Mouse (Mus musculus) forebrain, embryonic 12.5 days (tissue): ENCODE measurements around the gene Amn1. TPM values are rescaled to one million over a fixed set of nuclear protein-coding genes. Genes with fewer than 3 reads are reported as not detected.
"Not testable (repeated sequence)": the region's sequence is repeated elsewhere in the genome, so short reads cannot be mapped to it uniquely, and the experiment has no call there.

Experiments used
- ATAC-seq: fragments of 200-750 bp; cut with Nextera tagmentation; 2 replicates; pipeline ENCODE4 v1.8.0; 2017; ENCODE audit warnings: moderate TSS enrichment; ENCODE audit not compliant: low FRiP score
- H3K27ac ChIP-seq: fragments of 300-500 bp; sonication (generic); 2 replicates; pipeline ENCODE4 v1.5.1; 2016; ENCODE audit warnings: mild to moderate bottlenecking
- H3K27me3 ChIP-seq: fragments of 300-500 bp; sonication (generic); 2 replicates; pipeline ENCODE4 v1.6.1; 2016; ENCODE audit warnings: mild to moderate bottlenecking
- H3K36me3 ChIP-seq: fragments of 300-500 bp; sonication (generic); replicated peaks from 2 replicates; pipeline ENCODE4 v1.6.1; 2016; ENCODE audit warnings: mild to moderate bottlenecking
- H3K4me1 ChIP-seq: fragments of 300-500 bp; sonication (generic); 2 replicates; pipeline ENCODE4 v1.6.1; 2016
- H3K4me2 ChIP-seq: fragments of 300-500 bp; sonication (generic); 2 replicates; pipeline ENCODE4 v1.6.1; 2016; ENCODE audit warnings: mild to moderate bottlenecking, moderate library complexity
- H3K4me3 ChIP-seq: fragments of 300-500 bp; sonication (generic); replicated peaks from 2 replicates; pipeline ENCODE4 v1.5.1; 2016; ENCODE audit warnings: mild to moderate bottlenecking
- H3K9ac ChIP-seq: fragments of 300-500 bp; sonication (generic); 2 replicates; pipeline ENCODE4 v1.6.1; 2016; ENCODE audit warnings: mild to moderate bottlenecking
- H3K9me3 ChIP-seq: fragments of 300-500 bp; sonication (generic); 2 replicates; pipeline ENCODE4 v1.6.1; 2016
- whole genome bisulfite sequencing: fragments of 180-500 bp; shearing (Covaris S2); methylation state at CpG from one replicate; pipeline ENCODE4 v1.1.7; 2016; 5-methylcytosine and 5-hydroxymethylcytosine counted together
- polyA plus RNA-seq: library from polyadenylated mRNA; unstranded; fragments of >200 nt; fragmentation: Nextera tagmentation; extraction: Ambion mirVana; gene quantifications from 2 replicates; pipeline ENCODE4 v1.2.1, GENCODE M21; 2016

Amn1 gene
- polyA plus RNA-seq, 1 experiment from 2014 or later: 74.9 TPM

- not testable (repeated sequence) for H3K36me3 ChIP-seq, H3K4me2 ChIP-seq, H3K9me3 ChIP-seq, ATAC-seq, H3K27me3 ChIP-seq, H3K27ac ChIP-seq, H3K9ac ChIP-seq, H3K4me3 ChIP-seq
- H3K4me1 ChIP-seq: peaks cover 15% of the 10 kb centered on the region
- 76% methylated on average over 8 of the region's 8 CpGs for WGBS
Measured at GRCm38 (mm10) chr6:149129870-149130269, 58.6 kb downstream of the Amn1 start, which contains the start of gene Gm10203. Gene Gm10203 (plus strand): TSS chr6:149130170.

GRCm38 (mm10) chr6:149126675-149127074 is 61.8 kb downstream of the Amn1 start:
- no peaks in the 10 kb centered on the region for H3K36me3 ChIP-seq
- no peak overlapping the region for H3K4me3 ChIP-seq
- peaks cover 8% of the 10 kb centered on the region for H3K4me1 ChIP-seq
- H3K9ac ChIP-seq: no peak overlapping the region
- no peak overlapping the region for H3K4me2 ChIP-seq
- H3K27ac ChIP-seq: no peak overlapping the region
- WGBS: 65% methylated on average over 4 of the region's 4 CpGs
- H3K27me3 ChIP-seq: no peaks in the 10 kb centered on the region
- no peaks in the 10 kb centered on the region for H3K9me3 ChIP-seq
- no peak for ATAC-seq

- ATAC-seq: no peak
Measured at GRCm38 (mm10) chr6:149123042-149123441, 65.5 kb downstream of the Amn1 start.

GRCm38 (mm10) chr6:149119853-149120252 is 68.7 kb downstream of the Amn1 start:
- H3K4me1 ChIP-seq: no peaks in the 10 kb centered on the region
- WGBS: 44% methylated on average over 2 of the region's 2 CpGs
- H3K9me3 ChIP-seq: no peaks in the 10 kb centered on the region
- peak; percentile 46; the same call in 1 of the 2 replicates for ATAC-seq
- no peaks in the 10 kb centered on the region for H3K27me3 ChIP-seq
- H3K4me2 ChIP-seq: no peak overlapping the region
- H3K27ac ChIP-seq: no peak overlapping the region
- H3K9ac ChIP-seq: no peak overlapping the region
- H3K4me3 ChIP-seq: no peak overlapping the region
- no peaks in the 10 kb centered on the region for H3K36me3 ChIP-seq

More at GRCm38 (mm10) chr6:149123042-149123441, 65.5 kb downstream of the Amn1 start:
- Histone ChIP-seq H3K4me3 (no peak overlapping the region), H3K9ac (no peak overlapping the region), H3K27ac (no peak overlapping the region), H3K4me1 (no peaks in the 10 kb centered on the region), H3K27me3 (no peaks in the 10 kb centered on the region), H3K4me2 (no peak overlapping the region), H3K36me3 (no peaks in the 10 kb centered on the region), H3K9me3 (no peaks in the 10 kb centered on the region)
- 77% methylated on average over 3 of the region's 3 CpGs for WGBS

- H3K9me3 ChIP-seq: no peaks in the 10 kb centered on the region
- H3K27ac ChIP-seq: no peak overlapping the region
- H3K27me3 ChIP-seq: no peaks in the 10 kb centered on the region
- no peaks in the 10 kb centered on the region for H3K36me3 ChIP-seq
- H3K9ac ChIP-seq: no peak overlapping the region
- no peaks in the 10 kb centered on the region for H3K4me1 ChIP-seq
- 77% methylated on average over 2 of the region's 2 CpGs for WGBS
- no peak overlapping the region for H3K4me3 ChIP-seq
- H3K4me2 ChIP-seq: no peak overlapping the region
- no peak for ATAC-seq
Measured at GRCm38 (mm10) chr6:149118935-149119334, 69.6 kb downstream of the Amn1 start.

GRCm38 (mm10) chr6:149116992-149117391 is 71.5 kb downstream of the Amn1 start:
- H3K9me3 ChIP-seq: no peaks in the 10 kb centered on the region
- H3K4me1 ChIP-seq: no peaks in the 10 kb centered on the region
- H3K36me3 ChIP-seq: no peaks in the 10 kb centered on the region
- ATAC-seq: no peak
- H3K9ac ChIP-seq: no peak overlapping the region
- H3K4me2 ChIP-seq: no peak overlapping the region
- no peak overlapping the region for H3K27ac ChIP-seq
- H3K27me3 ChIP-seq: no peaks in the 10 kb centered on the region
- H3K4me3 ChIP-seq: no peak overlapping the region

GRCm38 (mm10) chr6:149108909-149109308 is 79.6 kb downstream of the Amn1 start:
- no peak overlapping the region for H3K9ac ChIP-seq
- no peaks in the 10 kb centered on the region for H3K27me3 ChIP-seq
- no peak overlapping the region for H3K4me3 ChIP-seq
- H3K9me3 ChIP-seq: no peaks in the 10 kb centered on the region
- no peak overlapping the region for H3K27ac ChIP-seq
- 81% methylated on average over 2 of the region's 2 CpGs for WGBS
- H3K36me3 ChIP-seq: no peaks in the 10 kb centered on the region
- no peak overlapping the region for H3K4me2 ChIP-seq
- H3K4me1 ChIP-seq: no peaks in the 10 kb centered on the region
- no peak for ATAC-seq

GRCm38 (mm10) chr6:149107615-149108014 is 80.9 kb downstream of the Amn1 start:
- no peak for ATAC-seq
- H3K9me3 ChIP-seq: no peaks in the 10 kb centered on the region
- no peak overlapping the region for H3K9ac ChIP-seq
- no peak overlapping the region for H3K4me3 ChIP-seq
- WGBS: 86% methylated on average over 3 of the region's 3 CpGs
- no peaks in the 10 kb centered on the region for H3K36me3 ChIP-seq
- H3K4me1 ChIP-seq: no peaks in the 10 kb centered on the region
- no peak overlapping the region for H3K27ac ChIP-seq
- no peaks in the 10 kb centered on the region; the same call in 1 of the 2 replicates for H3K27me3 ChIP-seq
- no peak overlapping the region for H3K4me2 ChIP-seq

Other genes starting within 250 kb of the Amn1 start
- 223 and 235 TPM in 2 replicates for gene Sinhcaf, start 242.2 kb downstream of the Amn1 start, polyA plus RNA-seq
- 18.1 and 18.8 TPM in 2 replicates for gene Dennd5b, start 87.0 kb downstream of the Amn1 start, polyA plus RNA-seq
- gene Gm10203, start 58.5 kb downstream of the Amn1 start, polyA plus RNA-seq: not detected in 2 replicates
- gene Etfbkmt, start 48.9 kb downstream of the Amn1 start, polyA plus RNA-seq: 8.4 and 9.7 TPM in 2 replicates
- gene Resf1, start 120.7 kb upstream of the Amn1 start, polyA plus RNA-seq: 44.8 and 47.6 TPM in 2 replicates
- 28.1 and 33.3 TPM in 2 replicates for gene Bicd1, start 220.2 kb upstream of the Amn1 start, polyA plus RNA-seq